ENCODE assay signal across 12 mouse cellular contexts in the genomic region with DNA sequence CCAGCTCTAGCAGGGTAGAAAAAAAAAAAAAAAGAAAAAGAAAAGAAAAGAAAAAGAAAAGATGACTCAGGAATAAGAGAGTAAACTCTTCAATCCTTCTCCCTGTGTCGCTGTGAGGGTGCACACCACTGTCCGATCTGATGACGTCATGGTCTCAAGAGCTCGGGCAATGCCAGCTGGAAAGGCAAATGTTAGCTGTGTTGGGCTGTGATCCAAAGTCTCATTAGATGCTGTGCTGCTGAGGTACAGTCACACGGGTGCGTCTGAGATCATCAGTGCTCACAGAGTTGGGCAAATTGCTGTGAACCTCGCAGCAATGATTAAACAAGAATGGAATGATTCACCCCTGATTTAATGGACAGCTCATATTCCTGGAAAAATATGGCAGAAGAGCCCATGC. TPM values are rescaled to one million over a fixed set of nuclear protein-coding genes. Genes with fewer than 3 reads are reported as not detected.
A peak's percentile ranks its signal among the peaks of the same experiment; 100 is the strongest.
DNase-seq lines count a peak whose midpoint lies in the region; ATAC-seq and TF ChIP-seq lines count a peak whose summit lies in the region.
"Had no signal": no experiment of that assay in that cellular context is flagged by ENCODE, and none has a peak within 500 bp of the region (broad histone marks: within the 10 kb centered on the region; RNA-seq: fewer than 3 reads in every experiment).

No protein-coding gene starts in this region.

- H3K27ac ChIP-seq in kidney, embryonic 14.5 days (ENCODE audit: low read depth, low read length): no peak overlapping the region
- H3K27ac ChIP-seq in forebrain, postnatal 0 days (ENCODE audit: low read depth, low read length): no peak overlapping the region
- H3K27ac ChIP-seq in liver, embryonic 11.5 days (ENCODE audit: low read depth, low read length): no peak overlapping the region
- H3K27ac ChIP-seq: embryonic facial prominence, embryonic 12.5 days; heart, adult 2 months; hindbrain, embryonic 15.5 days had no signal

- no peak overlapping the region for H3K4me3 ChIP-seq in kidney, embryonic 14.5 days (ENCODE audit: low read length)
- H3K4me3 ChIP-seq in forebrain, postnatal 0 days (ENCODE audit: low read depth, low read length): no peak overlapping the region
- no peak overlapping the region for H3K4me3 ChIP-seq in liver, embryonic 11.5 days (ENCODE audit: low read depth, low read length)
- H3K4me3 ChIP-seq: embryonic facial prominence, embryonic 12.5 days; heart, adult 2 months; hindbrain, embryonic 15.5 days had no signal

- no peak for TF ChIP-seq CTCF in forebrain, postnatal 0 days (IDR thresholded peaks at IDR 0.05; ENCODE audit: low read depth)

- no peaks in the 10 kb centered on the region for H3K9me3 ChIP-seq in kidney, embryonic 14.5 days (ENCODE audit: control insufficient read depth, low read length)
- no peaks in the 10 kb centered on the region for H3K9me3 ChIP-seq in forebrain, postnatal 0 days (ENCODE audit: low read length)
- no peaks in the 10 kb centered on the region for H3K9me3 ChIP-seq in liver, embryonic 11.5 days (ENCODE audit: control insufficient read depth, low read length)
- H3K9me3 ChIP-seq: embryonic facial prominence, embryonic 12.5 days; hindbrain, embryonic 15.5 days had no signal

- H3K27me3 ChIP-seq in kidney, embryonic 14.5 days (ENCODE audit: control insufficient read depth, insufficient read depth, low read length): no peaks in the 10 kb centered on the region
- H3K27me3 ChIP-seq in forebrain, postnatal 0 days (ENCODE audit: insufficient read depth, low read length): no peaks in the 10 kb centered on the region
- H3K27me3 ChIP-seq in liver, embryonic 11.5 days (replicated peaks; ENCODE audit: control insufficient read depth, insufficient read depth, low read length): no peaks in the 10 kb centered on the region
- H3K27me3 ChIP-seq: embryonic facial prominence, embryonic 12.5 days; hindbrain, embryonic 15.5 days had no signal

- 88% methylated on average over 7 of the region's 7 CpGs for WGBS in kidney, embryonic 14.5 days
- 29% methylated on average over 7 of the region's 7 CpGs for WGBS in forebrain, postnatal 0 days
- 79% methylated on average over 7 of the region's 7 CpGs for WGBS in liver, embryonic 11.5 days

- no peaks in the 10 kb centered on the region for H3K36me3 ChIP-seq in kidney, embryonic 14.5 days (ENCODE audit: control insufficient read depth, insufficient read depth, low read length)
- H3K36me3 ChIP-seq in forebrain, postnatal 0 days (ENCODE audit: insufficient read depth): no peaks in the 10 kb centered on the region
- H3K36me3 ChIP-seq in liver, embryonic 11.5 days (ENCODE audit: control insufficient read depth, insufficient read depth, low read length): no peaks in the 10 kb centered on the region
- H3K36me3 ChIP-seq: embryonic facial prominence, embryonic 12.5 days; hindbrain, embryonic 15.5 days had no signal

- H3K4me2 ChIP-seq in kidney, embryonic 14.5 days (replicated peaks; ENCODE audit: low read depth, low read length): no peak overlapping the region
- no peak overlapping the region for H3K4me2 ChIP-seq in forebrain, postnatal 0 days (ENCODE audit: low read depth)
- H3K4me2 ChIP-seq in liver, embryonic 11.5 days: no peak overlapping the region
- H3K4me2 ChIP-seq: embryonic facial prominence, embryonic 12.5 days; hindbrain, embryonic 15.5 days had no signal

- no peaks in the 10 kb centered on the region for H3K4me1 ChIP-seq in kidney, embryonic 14.5 days (ENCODE audit: control insufficient read depth, insufficient read depth, low read length)
- no peaks in the 10 kb centered on the region for H3K4me1 ChIP-seq in forebrain, postnatal 0 days (ENCODE audit: insufficient read depth)
- no peaks in the 10 kb centered on the region for H3K4me1 ChIP-seq in liver, embryonic 11.5 days (replicated peaks; ENCODE audit: control insufficient read depth, insufficient read depth, low read length)
- H3K4me1 ChIP-seq: embryonic facial prominence, embryonic 12.5 days; hindbrain, embryonic 15.5 days had no signal

- no peak overlapping the region for H3K9ac ChIP-seq in kidney, embryonic 14.5 days (ENCODE audit: low read depth, low read length)
- no peak overlapping the region for H3K9ac ChIP-seq in forebrain, postnatal 0 days
- H3K9ac ChIP-seq in liver, embryonic 11.5 days (ENCODE audit: low read depth, low read length): no peak overlapping the region
- H3K9ac ChIP-seq: embryonic facial prominence, embryonic 12.5 days; hindbrain, embryonic 15.5 days had no signal

- peak; percentile 26 to 70 for DNase-seq in adrenal gland, adult (ENCODE audit: inconsistent age in 2 of 2, low spot score in 1 of 2)
- no peak for DNase-seq in adrenal gland, adult 18-20 months (ENCODE audit: low spot score in 2 of 2)
- peak; percentile 44 for DNase-seq in kidney, adult 11 months
- peak; percentile 93 for DNase-seq in Muller cell, postnatal 12 days (ENCODE audit: inconsistent ontology term)
- peak; percentile 39 for DNase-seq in forebrain, postnatal 0 days
- DNase-seq in liver, embryonic 11.5 days (ENCODE audit: low spot score): no peak
- DNase-seq in left cerebral cortex, adult 18-20 months (ENCODE audit: low spot score in 2 of 2): no peak
- DNase-seq: lung, adult 2 months had no signal

- no peak for ATAC-seq in kidney, embryonic 14.5 days (ENCODE audit: low FRiP score, low TSS enrichment)
- ATAC-seq in forebrain, postnatal 0 days: no peak
- no peak for ATAC-seq in liver, embryonic 11.5 days (replicated peaks; ENCODE audit: low FRiP score)

RNA-seq across cellular contexts. Expression of gene Ptgr2, which starts 6.1 kb away (rescaled TPM):
- 100 to 1,000 TPM in 1 of 2 experiments, 10 to 100 TPM in 1; 82.5 to 110 TPM for total RNA-seq in adrenal gland, adult 18-20 months (2021)
- polyA plus RNA-seq in kidney, embryonic 14.5 days (2014; fragmentation: Nextera tagmentation; extraction: Ambion mirVana): 12.8 and 21.1 TPM in 2 replicates
- 14.5 and 18.7 TPM in 2 replicates for total RNA-seq in forebrain, postnatal 0 days (2014; rRNA removed)
- 11.0 and 17.3 TPM in 2 replicates for polyA plus RNA-seq in forebrain, postnatal 0 days (2015; fragmentation: Nextera tagmentation; extraction: Ambion mirVana)
- polyA plus RNA-seq in liver, embryonic 11.5 days (2014; fragmentation: Nextera tagmentation; extraction: Ambion mirVana): 39.5 and 51.2 TPM in 2 replicates
- 10 to 100 TPM; 34.1 to 43.7 TPM for total RNA-seq in left cerebral cortex, adult 18-20 months (2021)

RNA-seq across cellular contexts. Expression of gene Zfp410, which starts 37.8 kb away (rescaled TPM):
- 10 to 100 TPM; 31.9 to 40.8 TPM for total RNA-seq in adrenal gland, adult 18-20 months (2021)
- 65.6 and 88.7 TPM in 2 replicates for polyA plus RNA-seq in kidney, embryonic 14.5 days (2014; fragmentation: Nextera tagmentation; extraction: Ambion mirVana)
- 73.2 and 88.7 TPM in 2 replicates for total RNA-seq in forebrain, postnatal 0 days (2014; rRNA removed)
- polyA plus RNA-seq in forebrain, postnatal 0 days (2015; fragmentation: Nextera tagmentation; extraction: Ambion mirVana): 48.7 and 52.2 TPM in 2 replicates
- polyA plus RNA-seq in liver, embryonic 11.5 days (2014; fragmentation: Nextera tagmentation; extraction: Ambion mirVana): 78.1 and 79.5 TPM in 2 replicates
- 10 to 100 TPM; 33.4 to 37.1 TPM for total RNA-seq in left cerebral cortex, adult 18-20 months (2021)

Comparison
In these comparisons a context has a peak if more than half of its experiments do, and no peak if none do; other contexts are left out.
1. DNase-seq: peak in adrenal gland, adult (2 of 2), kidney, adult 11 months (single experiment), Muller cell, postnatal 12 days (single experiment) and forebrain, postnatal 0 days (single experiment); none in adrenal gland, adult 18-20 months (0 of 2), liver, embryonic 11.5 days (single experiment) and left cerebral cortex, adult 18-20 months (0 of 2).